Comparison of ENCODE assay signal across 17 mouse cellular contexts in the genomic region with DNA sequence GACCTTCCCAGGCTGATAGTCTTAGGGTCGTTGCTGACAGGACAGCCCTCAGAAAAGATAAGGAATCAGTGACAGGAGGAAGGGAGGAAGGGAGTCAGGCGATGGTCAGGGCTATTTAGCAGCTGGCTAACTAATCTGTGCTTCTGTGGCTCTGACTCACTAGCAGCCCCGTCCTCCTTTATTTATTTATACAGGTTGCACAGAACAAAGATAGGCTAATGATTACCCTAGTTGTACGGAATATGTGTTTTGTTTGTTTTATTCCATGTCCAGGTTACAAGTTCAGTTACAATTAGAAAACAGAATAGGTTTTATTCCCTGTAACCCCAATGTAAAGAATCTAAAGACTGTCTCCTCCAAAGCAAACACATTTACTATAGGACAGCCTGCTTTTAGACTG. TPM values are rescaled to one million over a fixed set of nuclear protein-coding genes. Genes with fewer than 3 reads are reported as not detected.
DNase-seq lines count a peak whose midpoint lies in the region; ATAC-seq and TF ChIP-seq lines count a peak whose summit lies in the region.
"Had no signal": no experiment of that assay in that cellular context is flagged by ENCODE, and none has a peak within 500 bp of the region (broad histone marks: within the 10 kb centered on the region; RNA-seq: fewer than 3 reads in every experiment).

No protein-coding gene starts in this region.

- no peak overlapping the region for H3K4me3 ChIP-seq in intestine, embryonic 14.5 days (ENCODE audit: low read depth, low read length)
- no peak overlapping the region for H3K4me3 ChIP-seq in intestine, postnatal 0 days (ENCODE audit: low read depth, low read length)
- H3K4me3 ChIP-seq in lung, embryonic 14.5 days (ENCODE audit: low read depth, low read length) = no peak overlapping the region
- no peak overlapping the region for H3K4me3 ChIP-seq in neural tube, embryonic 15.5 days (replicated peaks)
- H3K4me3 ChIP-seq in stomach, embryonic 16.5 days (replicated peaks; ENCODE audit: low read length) = no peak overlapping the region
- H3K4me3 ChIP-seq: embryonic facial prominence, embryonic 10.5 days; heart, embryonic 10.5 days; hindbrain, embryonic 10.5 days had no signal

- H3K4me2 ChIP-seq in intestine, embryonic 14.5 days (ENCODE audit: low read length) = no peak overlapping the region
- H3K4me2 ChIP-seq in intestine, postnatal 0 days (replicated peaks; ENCODE audit: low read depth) = no peak overlapping the region
- H3K4me2 ChIP-seq in lung, embryonic 14.5 days = no peak overlapping the region
- H3K4me2 ChIP-seq in neural tube, embryonic 15.5 days = no peak overlapping the region
- no peak overlapping the region for H3K4me2 ChIP-seq in stomach, embryonic 16.5 days (ENCODE audit: low read depth, low read length)
- H3K4me2 ChIP-seq: hindbrain, embryonic 14.5 days had no signal

- 17% methylated on average over 4 of the region's 4 CpGs for WGBS in intestine, embryonic 14.5 days
- WGBS in intestine, postnatal 0 days = 8% methylated on average over 4 of the region's 4 CpGs
- WGBS in lung, embryonic 14.5 days = 6% methylated on average over 4 of the region's 4 CpGs
- WGBS in neural tube, embryonic 15.5 days = 54% methylated on average over 4 of the region's 4 CpGs
- 11% methylated on average over 4 of the region's 4 CpGs for WGBS in stomach, embryonic 16.5 days

- no peaks in the 10 kb centered on the region for H3K36me3 ChIP-seq in intestine, embryonic 14.5 days (ENCODE audit: control insufficient read depth, insufficient read depth, low read length)
- H3K36me3 ChIP-seq in intestine, postnatal 0 days (ENCODE audit: control insufficient read depth, insufficient read depth) = no peaks in the 10 kb centered on the region; the same call in 1 of the 2 replicates
- 0 out of 2 replicates have a peak, but pooled peaks cover 4% of the 10 kb centered on the region for H3K36me3 ChIP-seq in lung, embryonic 14.5 days (ENCODE audit: insufficient read depth)
- H3K36me3 ChIP-seq in neural tube, embryonic 15.5 days = 0 out of 2 replicates have a peak, but pooled peaks cover 9% of the 10 kb centered on the region
- H3K36me3 ChIP-seq in stomach, embryonic 16.5 days (ENCODE audit: control insufficient read depth, insufficient read depth, low read length) = no peaks in the 10 kb centered on the region

- peak; percentile 45 for DNase-seq in intestine, embryonic 14.5 days (ENCODE audit: low spot score)
- DNase-seq in lung, embryonic 14.5 days = no peak
- DNase-seq in lung, adult 18-20 months = no peak
- DNase-seq: adrenal gland, adult 8-10 months; adrenal gland, postnatal 36 days; cerebellum, adult 2 months; cerebellum, postnatal 10 days; heart, adult 18-20 months had no signal

- H3K27me3 ChIP-seq in intestine, embryonic 14.5 days (replicated peaks; ENCODE audit: control insufficient read depth, insufficient read depth, low read length) = no peaks in the 10 kb centered on the region
- H3K27me3 ChIP-seq in intestine, postnatal 0 days (replicated peaks; ENCODE audit: control insufficient read depth, insufficient read depth, low read length) = no peaks in the 10 kb centered on the region
- 0 out of 2 replicates have a peak, but pooled peaks cover 1% of the 10 kb centered on the region for H3K27me3 ChIP-seq in lung, embryonic 14.5 days (ENCODE audit: insufficient read depth, low read length)
- H3K27me3 ChIP-seq in neural tube, embryonic 15.5 days (replicated peaks) = no peaks in the 10 kb centered on the region
- H3K27me3 ChIP-seq in stomach, embryonic 16.5 days (ENCODE audit: control insufficient read depth, insufficient read depth, low read length) = peaks cover under 1% of the 10 kb centered on the region; the same call in 1 of the 2 replicates

- H3K9me3 ChIP-seq in intestine, embryonic 14.5 days (ENCODE audit: control insufficient read depth, low read length) = no peaks in the 10 kb centered on the region
- H3K9me3 ChIP-seq in intestine, postnatal 0 days (ENCODE audit: control insufficient read depth) = no peaks in the 10 kb centered on the region
- H3K9me3 ChIP-seq in lung, embryonic 14.5 days (ENCODE audit: low read depth, low read length) = no peaks in the 10 kb centered on the region
- no peaks in the 10 kb centered on the region for H3K9me3 ChIP-seq in neural tube, embryonic 15.5 days (replicated peaks)
- H3K9me3 ChIP-seq in stomach, embryonic 16.5 days (replicated peaks; ENCODE audit: control insufficient read depth, low read length) = no peaks in the 10 kb centered on the region
- H3K9me3 ChIP-seq: embryonic facial prominence, embryonic 10.5 days; heart, embryonic 10.5 days; hindbrain, embryonic 10.5 days had no signal

- no peak overlapping the region for H3K9ac ChIP-seq in intestine, embryonic 14.5 days (ENCODE audit: low read length)
- H3K9ac ChIP-seq in intestine, postnatal 0 days (ENCODE audit: low read depth, low read length) = no peak overlapping the region
- no peak overlapping the region for H3K9ac ChIP-seq in lung, embryonic 14.5 days
- 0 out of 2 replicates have a peak overlapping the region, but pooled peaks have one; percentile 4 for H3K9ac ChIP-seq in neural tube, embryonic 15.5 days (replicated peaks)
- peak overlapping the region; percentile 2; the same call in 1 of the 2 replicates for H3K9ac ChIP-seq in stomach, embryonic 16.5 days (ENCODE audit: low read length)
- H3K9ac ChIP-seq: hindbrain, embryonic 14.5 days had no signal

- no peak for ATAC-seq in intestine, embryonic 14.5 days (replicated peaks; ENCODE audit: low FRiP score, low TSS enrichment, low read depth)
- ATAC-seq in intestine, postnatal 0 days = no peak
- no peak for ATAC-seq in lung, embryonic 14.5 days (ENCODE audit: insufficient read depth)
- ATAC-seq in neural tube, embryonic 15.5 days (ENCODE audit: low FRiP score) = no peak
- ATAC-seq in stomach, embryonic 16.5 days (ENCODE audit: insufficient read depth, low FRiP score) = peak; percentile 37; the same call in 1 of the 2 replicates
- no peak for ATAC-seq in megakaryocyte, adult 5-6 weeks (ENCODE audit: poor library complexity, severe bottlenecking)
- ATAC-seq: forebrain, embryonic 14.5 days had no signal

- no peak overlapping the region for H3K27ac ChIP-seq in intestine, embryonic 14.5 days (ENCODE audit: low read depth)
- H3K27ac ChIP-seq in intestine, postnatal 0 days (ENCODE audit: low read depth, low read length) = no peak overlapping the region
- 0 out of 2 replicates have a peak overlapping the region, but pooled peaks have one; percentile 16 for H3K27ac ChIP-seq in lung, embryonic 14.5 days (ENCODE audit: low read depth)
- no peak overlapping the region for H3K27ac ChIP-seq in neural tube, embryonic 15.5 days (replicated peaks)
- peak overlapping the region; percentile 77 for H3K27ac ChIP-seq in stomach, embryonic 16.5 days (ENCODE audit: low read length)
- H3K27ac ChIP-seq: embryonic facial prominence, embryonic 10.5 days; heart, embryonic 10.5 days; hindbrain, embryonic 10.5 days; hindbrain, embryonic 14.5 days had no signal

- TF ChIP-seq CTCF in intestine, postnatal 0 days (IDR thresholded peaks at IDR 0.05; ENCODE audit: low read depth) = no peak
- TF ChIP-seq CTCF in lung, embryonic 14.5 days (IDR thresholded peaks at IDR 0.05; ENCODE audit: low read depth) = no peak

- peaks cover 8% of the 10 kb centered on the region; the same call in 1 of the 2 replicates for H3K4me1 ChIP-seq in intestine, embryonic 14.5 days (replicated peaks; ENCODE audit: control insufficient read depth, insufficient read depth, low read length)
- 0 out of 2 replicates have a peak, but pooled peaks cover 4% of the 10 kb centered on the region for H3K4me1 ChIP-seq in intestine, postnatal 0 days (replicated peaks; ENCODE audit: control insufficient read depth, insufficient read depth, low read length)
- no peaks in the 10 kb centered on the region for H3K4me1 ChIP-seq in lung, embryonic 14.5 days (ENCODE audit: insufficient read depth)
- peaks cover 13% of the 10 kb centered on the region for H3K4me1 ChIP-seq in neural tube, embryonic 15.5 days
- peaks cover 27% of the 10 kb centered on the region for H3K4me1 ChIP-seq in stomach, embryonic 16.5 days (ENCODE audit: control insufficient read depth, insufficient read depth, low read length)

RNA-seq across cellular contexts. Expression of gene 1810043G02Rik, which starts 2.7 kb away (rescaled TPM):
- polyA plus RNA-seq in intestine, embryonic 14.5 days (2014; fragmentation: Nextera tagmentation; extraction: Ambion mirVana) = 23.5 and 24.7 TPM in 2 replicates
- polyA plus RNA-seq in intestine, postnatal 0 days (2015; fragmentation: Nextera tagmentation; extraction: Ambion mirVana) = 8.5 and 8.6 TPM in 2 replicates
- 24.6 and 28.1 TPM in 2 replicates for polyA plus RNA-seq in lung, embryonic 14.5 days (2014; fragmentation: Nextera tagmentation; extraction: Ambion mirVana)
- 48.5 and 51.5 TPM in 2 replicates for polyA plus RNA-seq in neural tube, embryonic 15.5 days (2015; fragmentation: Nextera tagmentation; extraction: Ambion mirVana)
- 24.8 and 25.2 TPM in 2 replicates for polyA plus RNA-seq in stomach, embryonic 16.5 days (2015; fragmentation: Nextera tagmentation; extraction: Ambion mirVana)
- total RNA-seq in megakaryocyte, adult 5-6 weeks (2015) = 9.1 and 12.3 TPM in 2 replicates
- 12.2 and 15.8 TPM in 2 replicates for total RNA-seq in megakaryocyte, adult 5-6 weeks (2017)

RNA-seq across cellular contexts. Expression of gene Trpm2, which starts 5.3 kb away (rescaled TPM):
- polyA plus RNA-seq in intestine, embryonic 14.5 days (2014; fragmentation: Nextera tagmentation; extraction: Ambion mirVana) = 0.42 and 1.2 TPM in 2 replicates
- polyA plus RNA-seq in intestine, postnatal 0 days (2015; fragmentation: Nextera tagmentation; extraction: Ambion mirVana) = 0.66 and 1.1 TPM in 2 replicates
- polyA plus RNA-seq in lung, embryonic 14.5 days (2014; fragmentation: Nextera tagmentation; extraction: Ambion mirVana) = 0.09 and 0.63 TPM in 2 replicates
- polyA plus RNA-seq in neural tube, embryonic 15.5 days (2015; fragmentation: Nextera tagmentation; extraction: Ambion mirVana) = 8.1 and 9.5 TPM in 2 replicates
- 1.1 and 1.5 TPM in 2 replicates for polyA plus RNA-seq in stomach, embryonic 16.5 days (2015; fragmentation: Nextera tagmentation; extraction: Ambion mirVana)
- 15.2 and 20.7 TPM in 2 replicates for total RNA-seq in megakaryocyte, adult 5-6 weeks (2015)
- 33.5 and 35.8 TPM in 2 replicates for total RNA-seq in megakaryocyte, adult 5-6 weeks (2017)

RNA-seq across cellular contexts. Expression of gene Pfkl, which starts 34.2 kb away (rescaled TPM):
- polyA plus RNA-seq in intestine, embryonic 14.5 days (2014; fragmentation: Nextera tagmentation; extraction: Ambion mirVana) = 244 and 252 TPM in 2 replicates
- polyA plus RNA-seq in intestine, postnatal 0 days (2015; fragmentation: Nextera tagmentation; extraction: Ambion mirVana) = 42.3 and 51.1 TPM in 2 replicates
- polyA plus RNA-seq in lung, embryonic 14.5 days (2014; fragmentation: Nextera tagmentation; extraction: Ambion mirVana) = 141 and 160 TPM in 2 replicates
- 112 and 133 TPM in 2 replicates for polyA plus RNA-seq in neural tube, embryonic 15.5 days (2015; fragmentation: Nextera tagmentation; extraction: Ambion mirVana)
- 195 and 225 TPM in 2 replicates for polyA plus RNA-seq in stomach, embryonic 16.5 days (2015; fragmentation: Nextera tagmentation; extraction: Ambion mirVana)
- 6.9 and 7.0 TPM in 2 replicates for total RNA-seq in megakaryocyte, adult 5-6 weeks (2015)
- 13.6 and 16.9 TPM in 2 replicates for total RNA-seq in megakaryocyte, adult 5-6 weeks (2017)

Comparison
In these comparisons a context has a peak if more than half of its experiments do, and no peak if none do; other contexts are left out.
1. H3K27ac ChIP-seq: peak in lung, embryonic 14.5 days (single experiment) and stomach, embryonic 16.5 days (single experiment); none in intestine, embryonic 14.5 days (single experiment), intestine, postnatal 0 days (single experiment) and neural tube, embryonic 15.5 days (single experiment).
2. H3K9ac ChIP-seq: peak in neural tube, embryonic 15.5 days (single experiment) and stomach, embryonic 16.5 days (single experiment); none in intestine, embryonic 14.5 days (single experiment), intestine, postnatal 0 days (single experiment) and lung, embryonic 14.5 days (single experiment).